Mouse (Mus musculus) adrenal gland, adult 8-10 months (tissue): Measurements from ENCODE around the gene S100a7a. TPM values are rescaled to one million over a fixed set of nuclear protein-coding genes. Genes with fewer than 3 reads are reported as not detected.

Experiments used
- total RNA-seq, 4 experiments: library from RNA; stranded (reverse); gene quantifications; 2 replicates each; pipeline ENCODE4 v1.2.4; 2022

Gene S100a7a
- total RNA-seq, 4 experiments from 2014 or later: 0.28 TPM; not detected in 3

Other genes with a start within 250 kb of the S100a7a start
- gene Ints3, start 220.4 kb upstream of the S100a7a start, total RNA-seq: 100 to 1,000 TPM; 107 to 119 (median 110) TPM
- 100 to 1,000 TPM; 316 to 460 (median 368) TPM for gene Npr1, start 188.2 kb upstream of the S100a7a start, total RNA-seq
- gene Ilf2, start 177.9 kb upstream of the S100a7a start, total RNA-seq: 10 to 100 TPM; 58.9 to 75.2 (median 67.3) TPM
- 100 to 1,000 TPM in 1 of 4 experiments, 10 to 100 TPM in 3; 73.3 to 105 (median 83.4) TPM for gene Snapin, start 163.0 kb upstream of the S100a7a start, total RNA-seq
- gene Chtop, start 144.5 kb upstream of the S100a7a start, total RNA-seq: 100 to 1,000 TPM; 114 to 130 (median 125) TPM
- gene S100a1, start 139.6 kb upstream of the S100a7a start, total RNA-seq: 100 to 1,000 TPM in 2 of 4 experiments, 10 to 100 TPM in 2; 80.7 to 112 (median 94.7) TPM
- gene S100a13, start 139.6 kb upstream of the S100a7a start, total RNA-seq: 10 to 100 TPM; 21.7 to 26.9 (median 23.4) TPM
- 1 to 10 TPM in 2 of 4 experiments, under 1 TPM in 1, not detected in 1; 0.42 to 1.5 (median 1.2) TPM for gene S100a14, start 127.2 kb upstream of the S100a7a start, total RNA-seq
- gene S100a16, start 116.8 kb upstream of the S100a7a start, total RNA-seq: 10 to 100 TPM; 39.0 to 54.8 (median 50.2) TPM
- not detected for gene S100a3, start 93.4 kb upstream of the S100a7a start, total RNA-seq
- not detected for gene S100a2, start 63.8 kb upstream of the S100a7a start, total RNA-seq
- not detected for gene Gm42674, start 52.1 kb upstream of the S100a7a start, total RNA-seq
- gene S100a4, start 50.2 kb upstream of the S100a7a start, total RNA-seq: 10 to 100 TPM in 2 of 4 experiments, 1 to 10 TPM in 2; 7.5 to 22.9 (median 12.5) TPM
- not detected for gene S100a5, start 45.5 kb upstream of the S100a7a start, total RNA-seq
- gene S100a6, start 41.1 kb upstream of the S100a7a start, total RNA-seq: 10 to 100 TPM; 57.0 to 92.3 (median 67.2) TPM
- gene S100a8, start 15.0 kb downstream of the S100a7a start, total RNA-seq: 1 to 10 TPM in 3 of 4 experiments, under 1 TPM in 1; 0.58 to 2.3 (median 1.2) TPM
- 1 to 10 TPM in 1 of 4 experiments, under 1 TPM in 1, not detected in 2; 0.55 to 1.2 TPM for gene S100a9, start 41.7 kb downstream of the S100a7a start, total RNA-seq
- not detected for gene Pglyrp4, start 72.9 kb downstream of the S100a7a start, total RNA-seq
- not detected for gene Gm5849, start 123.9 kb downstream of the S100a7a start, total RNA-seq